Mouse (Mus musculus): Measurements from ENCODE around the gene Trappc4.

- TF ChIP-seq CTCF (IDR thresholded peaks at IDR 0.05; ENCODE audit: low read depth) (no peak), EP300 (IDR thresholded peaks at IDR 0.05; ENCODE audit: low read depth) (no peak)
Measured at GRCm38 (mm10) chr9:44379862-44380261, 27.5 kb downstream of the Trappc4 start.
